Mouse (Mus musculus): ENCODE data around the gene Agt.

Agt gene

GRCm38 (mm10) chr8:124507572-124508320 is 61.8 kb downstream of the Agt start:
- in situ Hi-C loops (cut with MboI; ENCODE audit: low sequenced_read_pairs): no loop called here

Measured in CH12F3 (cell line).